In genomic region chr2:57326091-57326490, GRCm38 (mm10) we compare ENCODE assay signal across 17 mouse cellular contexts.
"Had no signal": no experiment of that assay in that cellular context is flagged by ENCODE, and none has a peak within 500 bp of the region (broad histone marks: within the 10 kb centered on the region; RNA-seq: fewer than 3 reads in every experiment).

No protein-coding gene starts in this region.

- DNase-seq: lung, embryonic 14.5 days; lung, postnatal 10 days; lung, postnatal 4 days; midbrain, embryonic 14.5 days; retina, postnatal 1 day; right cerebral cortex, adult 18-20 months; right cerebral cortex, postnatal 25 days; right cerebral cortex, postnatal 4 days; spleen, adult 18-20 months; thymus, adult 18-20 months; thymus, postnatal 36 days had no signal

- H3K27me3 ChIP-seq: midbrain, embryonic 12.5 days; neural tube, embryonic 13.5 days; neural tube, embryonic 15.5 days had no signal

- H3K4me2 ChIP-seq: lung, embryonic 14.5 days; midbrain, embryonic 12.5 days; neural tube, embryonic 13.5 days; neural tube, embryonic 15.5 days had no signal

- H3K4me1 ChIP-seq: midbrain, embryonic 10.5 days; midbrain, embryonic 12.5 days; neural tube, embryonic 13.5 days; neural tube, embryonic 15.5 days had no signal

- H3K4me3 ChIP-seq: midbrain, embryonic 10.5 days; midbrain, embryonic 12.5 days; myocyte; neural tube, embryonic 13.5 days; neural tube, embryonic 15.5 days had no signal

- H3K36me3 ChIP-seq: midbrain, embryonic 10.5 days; midbrain, embryonic 12.5 days; neural tube, embryonic 13.5 days; neural tube, embryonic 15.5 days had no signal

- H3K9me3 ChIP-seq: midbrain, embryonic 10.5 days; midbrain, embryonic 12.5 days; neural tube, embryonic 13.5 days; neural tube, embryonic 15.5 days had no signal

- H3K9ac ChIP-seq: lung, embryonic 14.5 days; midbrain, embryonic 12.5 days; neural tube, embryonic 13.5 days; neural tube, embryonic 15.5 days had no signal

- ATAC-seq: midbrain, embryonic 16.5 days had no signal

- H3K27ac ChIP-seq: midbrain, embryonic 10.5 days; midbrain, embryonic 12.5 days; neural tube, embryonic 13.5 days; neural tube, embryonic 15.5 days had no signal
